Mouse (Mus musculus) adipocyte (in vitro differentiated cells): Measurements from ENCODE around the gene Hs1bp3.

Experiments used
- DNase-seq: peaks from one replicate; pipeline ENCODE4 v3.0.0-alpha.2; 2016; ENCODE audit warnings: low spot score

Hs1bp3 gene

DNA sequence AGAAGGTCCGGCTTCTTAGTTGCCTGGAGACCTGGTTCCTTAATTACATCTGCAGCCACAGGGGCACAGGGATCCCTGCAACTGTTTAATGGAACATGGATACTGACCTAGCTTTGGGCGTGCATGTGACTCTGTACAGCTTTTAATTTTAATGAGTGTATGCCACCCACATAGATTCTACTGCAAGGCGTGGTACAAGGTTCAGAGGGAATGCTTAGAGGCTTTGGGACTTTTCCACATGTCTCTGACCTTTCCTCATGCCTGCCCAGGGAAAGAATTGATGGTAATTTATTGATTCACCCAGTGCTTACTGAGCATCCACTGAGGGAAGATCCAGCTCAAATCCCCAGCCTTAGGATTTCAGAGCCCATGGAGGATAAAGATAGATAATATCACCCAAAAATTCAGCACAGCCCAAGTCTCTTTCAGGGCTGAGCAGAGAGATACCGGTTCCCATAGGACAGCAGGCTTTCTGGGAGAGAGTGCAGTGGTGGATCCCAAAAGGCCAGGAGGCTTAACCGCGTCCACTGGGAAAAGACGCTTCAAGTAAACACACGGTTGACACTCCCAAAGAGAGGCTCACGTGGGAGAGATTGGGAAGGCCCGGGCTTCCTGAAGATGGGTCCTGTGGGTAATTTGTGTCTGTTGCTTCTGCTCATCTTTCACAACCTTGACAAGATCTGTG is 23.5 kb downstream of the Hs1bp3 start:
- DNase-seq, result no peak

DNA sequence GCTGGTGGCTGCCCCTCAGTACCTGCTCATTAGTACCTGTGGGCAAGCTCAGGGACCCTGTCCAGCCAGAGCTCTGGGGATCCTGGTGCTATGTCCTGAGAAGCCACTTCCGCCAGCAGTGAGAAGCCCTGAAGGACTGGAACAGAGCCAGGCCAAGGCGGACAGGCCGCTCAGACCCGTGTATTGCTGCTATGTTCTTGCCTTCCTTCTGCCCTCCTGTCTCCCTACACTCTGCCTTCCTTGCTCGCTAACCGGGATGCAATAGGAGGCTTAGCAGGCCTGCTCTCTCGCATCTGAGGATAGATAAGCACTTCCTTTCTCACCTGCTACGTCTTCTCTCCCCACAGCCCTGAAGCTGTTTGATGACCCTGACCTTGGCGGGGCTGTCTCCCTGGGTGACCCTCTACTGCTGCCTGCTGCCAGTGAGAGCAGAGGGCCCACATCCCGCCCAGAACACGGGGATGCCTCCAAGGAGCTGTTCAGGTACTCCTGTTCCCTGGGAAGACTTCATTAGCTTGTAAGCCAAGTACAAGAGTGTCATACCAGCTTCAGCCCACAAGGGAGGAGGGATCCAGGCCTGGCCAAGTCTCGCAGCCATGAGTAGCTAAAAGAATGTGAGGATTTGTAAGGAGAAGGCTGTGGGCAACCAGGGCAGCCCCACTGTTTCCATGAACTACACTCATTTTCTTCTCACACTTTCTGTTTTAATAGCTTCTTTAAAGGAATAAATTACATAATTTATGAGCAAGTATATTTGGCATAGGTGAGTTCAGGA is 24.2 kb downstream of the Hs1bp3 start:
- no peak for DNase-seq

DNA sequence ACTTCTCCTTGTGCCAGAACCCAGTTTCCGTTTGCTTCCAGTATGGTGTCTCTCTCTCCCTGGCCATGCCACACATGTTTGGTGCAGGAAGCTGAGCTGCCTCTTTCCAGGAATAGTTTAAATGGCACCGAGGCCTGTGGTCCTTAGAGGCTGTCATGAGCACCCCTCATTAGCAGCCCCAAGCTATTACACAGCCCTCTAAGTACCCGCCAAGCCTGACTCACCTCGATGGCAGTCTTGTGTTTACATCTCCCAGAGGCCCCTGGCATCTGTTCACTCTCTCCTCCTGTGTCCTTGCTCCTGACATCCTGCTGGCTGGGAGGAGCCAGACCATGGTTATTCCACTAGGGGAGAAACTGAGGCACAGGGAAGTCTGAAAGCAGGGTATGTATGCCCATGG is 25.3 kb downstream of the Hs1bp3 start:
- DNase-seq, result no peak

DNA sequence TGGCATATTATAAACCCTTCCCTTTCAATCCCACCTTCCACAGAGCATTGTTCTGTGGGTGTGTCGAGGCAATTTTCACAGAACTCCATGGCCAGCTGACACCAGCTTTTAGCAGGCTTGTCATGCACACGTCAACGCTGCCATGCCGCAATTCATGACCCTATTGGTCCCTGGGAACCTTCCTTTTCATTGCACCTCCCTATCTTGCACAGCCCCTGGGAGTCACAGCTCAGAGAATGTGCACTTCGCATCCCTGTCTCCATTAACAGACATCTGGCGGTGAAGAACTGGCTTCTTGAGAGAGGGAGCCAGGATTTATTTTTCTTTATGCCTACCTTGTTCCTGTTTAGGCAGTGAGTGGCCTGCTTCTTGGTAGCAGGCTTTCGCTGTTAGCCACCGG is 25.7 kb downstream of the Hs1bp3 start:
- DNase-seq, result no peak

DNA sequence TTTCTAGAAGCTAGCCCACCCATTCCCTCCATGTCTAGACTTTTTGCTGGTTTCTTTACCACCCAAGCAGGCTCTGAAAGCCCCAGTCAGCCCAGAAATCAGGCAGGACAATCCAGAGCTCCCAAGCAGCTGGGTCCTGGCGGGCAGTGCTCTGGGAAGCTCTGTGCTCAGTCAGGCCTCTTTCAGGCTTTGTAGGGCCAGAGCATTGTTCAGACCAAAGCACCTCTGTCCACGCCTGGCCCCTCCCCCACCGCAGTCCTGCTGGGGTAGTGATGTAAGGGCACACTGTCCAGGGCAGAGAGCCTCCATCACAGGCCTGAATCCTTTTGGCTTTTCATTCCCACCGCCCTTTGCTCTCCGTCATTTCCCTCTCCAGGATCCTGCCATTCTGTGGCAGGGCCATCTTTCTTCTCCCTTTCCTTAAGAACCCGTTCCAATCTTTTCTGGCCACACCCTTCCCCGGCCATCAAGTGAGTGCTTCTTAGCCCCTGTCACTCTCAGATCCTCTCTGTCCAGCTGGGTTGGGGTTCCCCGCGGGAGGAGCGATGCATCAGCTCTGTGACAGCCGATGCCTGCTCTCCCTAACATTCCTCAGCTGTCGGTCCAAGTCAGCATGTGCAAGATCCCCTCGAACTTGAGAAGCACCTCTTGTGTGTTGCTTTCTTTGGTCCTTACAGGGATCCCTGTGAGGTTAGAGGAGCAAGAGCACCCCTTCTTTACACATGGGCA is 26.5 kb downstream of the Hs1bp3 start:
- no peak for DNase-seq

DNA sequence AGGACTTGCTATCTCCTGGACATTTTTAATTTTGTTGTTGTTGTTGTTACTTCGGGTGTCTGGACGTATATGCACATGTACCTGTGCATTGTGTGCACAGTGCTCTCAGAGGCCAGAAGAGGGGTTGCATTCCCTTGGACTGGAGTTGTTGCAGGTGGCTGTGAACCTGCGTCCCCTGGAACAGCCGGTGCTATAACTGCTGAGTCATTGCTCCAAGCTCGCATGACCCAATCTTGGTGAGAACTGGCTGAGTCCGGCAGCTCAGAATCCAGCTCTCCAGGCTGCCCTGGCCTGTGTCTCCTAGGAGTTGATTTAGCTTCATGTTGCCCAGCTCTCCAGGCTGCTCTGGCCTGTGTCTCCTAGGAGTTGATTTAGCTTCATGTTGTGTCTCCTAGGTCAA is 27.8 kb downstream of the Hs1bp3 start:
- DNase-seq, result no peak

DNA sequence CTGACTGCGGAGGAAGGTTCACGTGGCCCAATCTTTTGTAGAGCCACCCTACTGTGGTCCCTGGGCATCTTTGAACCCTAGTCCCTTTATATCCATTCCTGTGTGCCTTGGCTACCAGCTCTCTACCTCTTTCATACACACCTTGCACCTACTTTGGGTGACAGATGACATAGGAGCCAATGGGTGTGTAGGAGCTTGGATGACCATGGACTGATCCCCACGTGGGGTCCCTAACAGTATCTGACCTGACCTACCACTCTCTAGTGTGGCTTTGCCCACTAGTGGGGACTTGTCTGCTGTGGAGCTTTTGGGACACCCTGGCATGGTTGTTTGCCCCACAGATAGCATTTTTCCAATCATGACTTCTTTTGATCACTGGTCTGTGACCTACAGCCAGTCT is 30.1 kb downstream of the Hs1bp3 start:
- no peak for DNase-seq

DNA sequence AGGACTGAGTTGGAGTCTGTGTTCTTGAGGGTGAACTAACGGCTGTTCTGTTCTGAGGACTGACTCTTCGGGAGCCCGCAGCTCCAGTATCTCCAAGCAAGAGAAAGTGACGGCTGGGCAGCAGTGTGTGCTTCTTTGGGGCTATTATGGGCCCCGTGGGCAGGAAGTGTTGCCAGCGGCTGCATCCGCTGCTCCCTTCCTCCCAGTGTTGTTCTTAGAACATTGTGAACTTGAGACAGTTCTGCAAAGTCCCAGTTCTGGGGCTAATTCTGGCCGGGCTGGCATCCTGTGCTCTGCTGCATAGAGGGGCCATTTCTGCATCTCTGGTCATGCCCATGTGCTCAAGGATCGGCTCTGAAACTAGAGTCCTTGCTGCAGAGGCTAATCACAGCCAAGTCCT is 31.7 kb downstream of the Hs1bp3 start:
- no peak for DNase-seq

DNA sequence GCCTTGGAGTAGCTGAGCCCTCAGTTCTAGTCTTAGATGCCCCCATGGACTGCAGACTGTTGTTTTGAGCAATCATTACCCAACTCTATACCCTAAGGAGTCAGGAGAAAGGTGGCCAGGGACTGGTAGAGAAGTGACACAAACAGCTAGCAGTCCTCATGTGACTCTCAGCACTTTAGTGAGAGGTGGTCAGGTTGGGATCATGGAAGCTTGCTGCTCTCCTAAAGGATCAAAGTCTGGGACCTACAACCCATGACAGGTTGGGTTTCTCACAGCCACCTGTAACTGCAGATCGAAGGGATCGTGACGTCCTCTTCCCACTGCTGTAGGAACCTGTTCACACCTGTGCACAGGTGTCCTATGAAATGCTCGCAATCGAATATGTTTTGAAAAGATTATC is 32.3 kb downstream of the Hs1bp3 start:
- DNase-seq, result no peak

DNA sequence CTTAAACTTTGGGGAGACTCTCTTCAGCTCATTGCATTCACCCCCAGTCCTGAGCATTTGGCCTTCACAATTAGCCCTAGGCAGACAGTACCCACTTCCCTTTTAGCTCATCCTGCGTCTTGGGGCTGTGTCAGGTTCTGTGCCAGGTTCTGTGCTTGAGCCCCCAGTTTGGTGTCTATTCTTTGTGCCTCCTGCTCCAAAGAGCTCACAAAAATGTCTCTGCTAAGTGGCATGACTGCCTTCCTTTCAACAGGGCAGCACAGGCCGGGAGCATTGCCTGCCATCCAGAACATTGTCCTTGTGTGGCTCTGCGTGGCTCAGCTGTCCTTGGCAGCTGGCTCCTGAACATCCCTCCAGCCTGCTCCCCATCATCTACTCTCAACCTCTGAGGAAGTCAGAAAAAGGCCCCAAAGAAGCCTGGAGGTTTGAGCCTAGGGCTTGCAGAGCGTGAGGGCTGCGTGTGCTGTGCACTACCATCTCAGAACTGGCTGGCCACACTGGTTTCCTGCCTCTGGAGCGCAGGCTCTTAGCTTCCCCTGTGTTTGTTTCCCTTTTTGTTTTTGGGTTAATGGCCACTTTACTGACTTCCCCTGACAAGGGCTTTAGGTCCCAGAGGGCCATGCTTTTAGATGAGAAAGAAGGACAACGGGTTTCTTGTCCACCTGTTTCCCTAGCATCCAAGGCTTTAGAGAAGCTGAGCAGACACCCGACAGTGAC is 34.7 kb downstream of the Hs1bp3 start:
- DNase-seq, result no peak

DNA sequence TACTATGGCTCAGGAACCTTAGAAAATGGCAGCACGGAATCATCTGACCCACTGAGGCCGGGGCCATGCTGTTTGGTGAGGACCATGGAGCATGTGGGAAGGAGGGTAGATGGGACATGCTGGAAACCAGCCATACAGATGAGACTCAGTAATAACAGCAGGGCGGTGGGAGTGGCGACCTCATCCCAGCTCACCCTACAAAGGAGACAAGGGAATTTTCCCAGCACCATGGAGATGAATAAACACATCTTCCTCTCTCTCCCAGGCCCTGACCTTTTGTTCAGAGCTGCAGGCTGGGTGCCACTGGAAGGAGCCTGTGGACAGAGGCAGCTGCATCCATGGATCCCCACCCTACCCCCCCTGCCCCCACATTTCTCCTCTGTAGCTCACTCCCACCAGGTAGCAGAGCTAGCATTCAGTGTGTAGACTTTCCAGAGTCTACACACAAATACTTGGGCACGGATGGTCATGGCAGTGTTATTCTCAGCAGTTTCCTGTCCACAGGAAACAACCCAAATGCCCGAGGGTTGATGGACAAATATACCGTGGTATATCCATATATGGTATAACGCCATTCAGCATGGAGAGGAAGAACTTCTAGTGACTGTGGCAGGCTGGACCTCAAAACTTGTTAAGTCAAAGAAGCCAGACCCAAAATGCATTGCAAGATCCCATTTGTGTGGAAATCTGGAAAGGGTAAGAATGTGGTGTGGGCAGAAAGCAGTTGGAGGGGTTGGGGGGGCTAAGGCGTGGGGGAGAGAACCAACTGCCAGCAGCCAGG is 35.7 kb downstream of the Hs1bp3 start:
- DNase-seq, result no peak

DNA sequence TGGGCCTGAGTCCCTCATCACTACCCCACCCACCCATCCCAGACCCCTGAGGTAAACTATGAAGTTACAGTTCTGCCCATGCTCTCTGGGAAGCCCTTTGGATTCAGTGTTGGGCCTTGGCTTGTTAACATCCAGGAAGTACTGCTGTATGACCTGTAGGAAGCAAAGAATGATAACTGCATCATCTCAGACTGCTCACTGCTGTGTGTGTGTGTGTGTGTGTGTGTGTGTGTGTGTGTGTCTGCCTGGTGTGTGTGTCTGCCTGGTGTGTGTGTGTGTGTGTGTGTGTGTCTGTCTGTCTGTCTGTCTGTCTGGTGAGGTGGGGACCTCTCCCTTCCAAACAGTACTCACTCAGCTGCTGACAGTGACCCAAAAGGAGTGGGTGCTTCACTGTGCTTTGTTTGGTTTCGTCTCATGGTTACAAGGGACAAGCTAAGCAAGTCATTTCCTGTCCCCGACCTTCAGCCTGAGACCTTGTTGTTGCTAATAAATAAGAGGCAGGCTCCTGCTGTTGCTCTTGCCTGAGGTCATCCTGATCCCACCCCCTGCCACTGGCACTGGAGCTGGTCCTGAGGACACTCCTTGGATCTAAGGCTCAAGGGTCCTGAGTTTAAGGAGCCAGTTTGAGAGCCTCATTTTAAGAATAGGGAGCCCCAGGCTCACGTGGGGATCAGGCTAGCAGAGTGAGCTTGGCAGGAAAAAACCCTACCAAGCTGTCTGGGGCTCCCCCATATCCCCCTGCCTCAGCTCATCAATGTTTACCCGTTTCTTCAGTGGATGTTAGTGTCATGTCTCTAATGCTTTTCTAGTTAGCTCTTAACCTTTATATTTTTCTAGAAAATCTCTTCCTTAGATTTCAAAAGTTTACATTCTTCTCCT is 38.0 kb downstream of the Hs1bp3 start:
- DNase-seq, result peak; percentile 15

DNA sequence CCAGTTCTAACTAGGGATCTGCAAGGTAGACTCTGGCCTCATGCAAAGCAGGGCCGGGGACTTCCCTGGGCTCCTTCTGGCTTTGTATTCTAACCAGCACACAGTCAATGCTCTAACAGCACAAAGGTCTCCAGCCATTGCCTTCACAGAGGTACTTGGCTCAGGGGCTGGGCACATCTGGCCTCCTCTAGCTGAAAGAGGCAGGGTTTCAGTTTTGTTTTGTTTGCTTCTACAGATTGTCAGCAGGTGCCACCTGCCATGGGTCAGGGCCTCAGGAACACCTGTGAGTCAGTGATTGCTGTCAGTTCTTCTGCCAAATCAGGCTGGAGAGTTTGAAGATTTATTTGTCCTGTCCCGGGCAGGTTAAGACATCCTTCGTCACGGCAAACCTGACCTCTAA is 39.8 kb downstream of the Hs1bp3 start:
- no peak for DNase-seq

DNA sequence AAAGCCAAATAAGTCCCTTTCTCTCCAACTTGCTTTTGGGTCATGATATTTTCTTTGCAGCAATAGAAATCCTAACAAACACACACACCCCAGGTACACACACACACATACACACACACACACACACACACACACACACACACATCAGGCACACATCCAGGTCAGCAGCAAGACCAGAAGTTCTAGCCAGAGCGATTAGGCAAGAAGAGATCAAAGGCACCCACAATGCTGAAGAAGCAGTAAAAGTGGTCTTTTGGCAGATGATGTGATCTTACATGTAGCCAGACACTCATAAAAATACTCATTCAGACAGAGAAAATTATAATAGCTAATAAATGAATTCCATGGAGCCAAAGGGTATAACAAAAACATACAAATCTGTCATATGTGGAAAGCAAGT is 41.0 kb downstream of the Hs1bp3 start:
- no peak for DNase-seq

DNA sequence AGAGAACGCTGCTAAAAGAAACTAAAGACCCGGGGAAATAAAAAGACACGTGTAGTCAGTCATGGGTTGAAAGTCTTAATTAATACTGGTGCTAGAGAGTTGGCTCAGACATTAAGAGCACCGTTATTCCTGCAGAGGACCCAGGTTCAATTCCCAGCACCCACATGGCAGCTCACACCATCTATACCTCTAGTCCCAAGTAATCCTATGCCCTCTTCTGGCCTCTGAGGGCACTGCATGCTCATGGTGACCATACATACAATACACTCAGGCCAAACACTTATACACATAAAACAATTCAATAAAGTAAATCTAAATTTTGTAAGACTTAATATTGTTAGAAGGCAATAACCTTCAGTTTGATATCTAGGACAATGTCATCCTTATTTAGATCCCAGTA is 41.8 kb downstream of the Hs1bp3 start:
- no peak for DNase-seq

DNA sequence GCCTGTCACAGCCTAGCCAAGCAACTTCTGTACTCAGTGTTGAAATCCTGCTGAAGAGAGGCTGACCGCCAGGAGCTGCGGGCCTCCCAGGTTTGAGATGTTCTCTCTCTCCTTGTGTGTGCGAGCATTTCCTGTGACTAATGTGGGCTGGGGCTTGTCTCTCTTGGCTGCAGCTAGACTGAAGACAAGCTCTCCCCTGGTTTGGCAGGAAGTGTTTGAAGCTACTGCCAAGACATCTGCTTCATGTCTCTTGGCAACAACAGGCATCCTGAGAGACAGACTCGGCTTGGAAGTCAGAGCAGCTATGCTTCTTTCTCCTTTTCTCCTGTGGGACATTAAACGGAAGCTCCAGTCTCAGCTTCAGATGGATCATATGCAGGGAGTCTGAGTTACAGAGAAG is 44.2 kb downstream of the Hs1bp3 start:
- DNase-seq, result peak; percentile 58

DNA sequence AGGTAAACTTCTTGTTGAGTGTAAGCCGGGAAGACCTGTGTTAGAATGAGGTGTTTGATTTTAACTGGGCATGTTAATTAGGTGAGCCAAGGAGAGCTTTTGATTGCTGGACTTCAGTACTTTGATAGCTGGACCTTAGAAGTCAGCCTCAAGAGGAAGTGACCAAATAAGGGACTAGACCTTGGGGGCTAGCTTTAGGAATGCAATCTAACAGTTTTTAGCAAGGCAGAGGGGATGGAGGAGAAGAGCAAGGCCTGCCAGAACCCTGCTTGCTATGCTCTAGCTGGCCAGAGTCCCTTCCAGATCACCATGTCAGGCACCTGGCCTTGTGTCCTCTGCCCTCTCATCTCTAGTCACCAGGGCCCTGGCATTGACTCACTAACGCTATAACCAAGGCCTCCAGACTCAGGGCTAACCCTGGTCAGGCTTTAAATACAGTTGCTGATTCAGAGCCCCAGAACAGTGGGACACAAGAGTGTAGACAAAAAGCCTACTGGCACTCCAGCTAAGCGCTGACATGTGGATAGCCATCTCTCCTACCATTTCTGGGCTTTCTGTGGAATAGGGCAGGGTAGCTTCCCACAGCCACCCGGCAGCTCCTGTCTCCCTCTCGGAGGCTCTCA is 45.2 kb downstream of the Hs1bp3 start:
- no peak for DNase-seq

DNA sequence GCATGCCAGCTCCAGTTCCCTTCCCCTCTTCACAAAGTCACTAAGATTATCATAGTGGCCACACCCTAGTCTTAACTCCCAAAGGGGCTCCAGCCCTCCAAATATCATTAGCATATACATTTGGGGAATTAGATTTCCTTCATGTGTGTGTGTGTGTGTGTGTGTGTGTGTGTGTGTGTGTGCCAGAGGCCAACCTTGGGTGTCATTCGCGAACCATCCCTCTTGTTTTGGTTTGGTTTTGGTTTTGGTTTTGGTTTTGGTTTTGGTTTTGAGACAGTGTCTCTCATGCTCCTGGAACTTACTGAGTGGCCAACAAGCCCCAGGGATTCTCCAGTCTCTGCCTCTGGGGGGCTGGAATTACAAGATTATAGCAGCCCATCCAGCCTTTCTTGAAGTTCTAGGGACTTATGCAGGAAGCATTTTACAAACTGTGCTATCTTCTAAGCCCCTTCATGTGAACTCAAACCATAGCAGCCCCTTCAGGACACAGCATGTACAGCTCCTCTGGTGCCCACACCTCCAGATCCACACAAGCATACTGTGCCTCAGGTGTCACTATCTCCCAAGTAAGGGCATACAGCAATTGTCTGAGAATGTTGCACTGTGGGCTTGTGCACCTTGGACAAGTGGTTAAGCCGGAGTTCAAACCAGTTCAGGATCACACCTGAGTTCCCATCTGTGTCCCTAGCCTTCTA is 46.3 kb downstream of the Hs1bp3 start:
- no peak for DNase-seq

DNA sequence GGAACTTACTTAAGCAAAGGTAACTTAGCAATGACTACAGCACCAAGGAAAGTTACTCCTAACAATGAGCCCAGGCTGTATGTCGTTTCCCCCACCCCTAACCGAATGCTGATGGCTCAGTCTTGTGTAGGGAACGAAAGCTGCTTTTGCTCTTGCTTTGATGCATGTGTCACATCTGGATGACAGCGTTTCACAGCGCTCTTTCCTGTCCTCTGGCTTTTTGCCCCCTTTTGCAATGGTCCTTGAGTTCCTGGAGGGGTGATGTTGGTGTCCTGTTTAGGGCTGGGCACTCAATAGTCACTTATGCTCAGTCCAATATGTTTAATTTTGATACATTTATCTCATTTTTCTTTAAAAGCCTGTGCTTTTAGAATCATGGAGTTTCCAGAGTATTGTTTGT is 48.6 kb downstream of the Hs1bp3 start:
- DNase-seq, result no peak

DNA sequence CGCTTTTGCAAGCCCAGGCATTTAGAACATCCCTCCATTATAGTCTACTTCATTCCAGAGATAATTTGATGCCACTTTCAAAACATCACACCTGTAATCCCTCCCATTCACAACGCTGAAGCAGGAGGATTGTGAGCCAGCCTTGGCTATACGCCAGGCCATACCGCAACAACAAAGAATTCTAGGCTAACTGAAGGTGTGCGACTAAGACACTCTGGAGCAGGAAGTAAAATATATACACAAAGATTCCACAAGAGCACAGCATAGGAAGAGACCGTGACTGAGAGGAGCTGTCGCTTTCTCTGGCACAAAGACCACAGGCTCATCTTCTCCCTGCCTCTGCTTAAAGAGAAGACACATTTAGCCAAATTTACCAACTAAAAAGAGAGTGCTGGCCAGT is 49.2 kb downstream of the Hs1bp3 start:
- DNase-seq, result no peak
